Mouse (Mus musculus): ENCODE data around the gene Snd1.

GRCm38 (mm10) chr6:28521416-28521815 is 46.5 kb downstream of the Snd1 start:
- TF ChIP-seq CTCF (IDR thresholded peaks at IDR 0.05; ENCODE audit: low read depth, low read length) (no peak), POLR2AphosphoS5 (IDR thresholded peaks at IDR 0.05; ENCODE audit: insufficient replicate concordance, low read depth, low read length) (no peak), GATA1 (IDR thresholded peaks at IDR 0.05; ENCODE audit: borderline replicate concordance, low read length) (no peak)

All from G1E (cell line).